Mouse (Mus musculus) limb, embryonic 10.5 days (tissue): ENCODE data around the gene Fli1. TPM values are rescaled to one million over a fixed set of nuclear protein-coding genes. Genes with fewer than 3 reads are reported as not detected.

Source experiments
- DNase-seq: peaks from one replicate; pipeline ENCODE4 v3.0.0-alpha.2; 2017; ENCODE audit warnings: low spot score
- H3K27ac ChIP-seq: fragments of 300-500 bp; sonication (generic); 2 replicates; pipeline ENCODE4 v1.5.1; 2016; ENCODE audit warnings: mild to moderate bottlenecking
- H3K27me3 ChIP-seq: fragments of 300-500 bp; sonication (generic); 2 replicates; pipeline ENCODE4 v1.6.1; 2016; ENCODE audit warnings: low read depth, mild to moderate bottlenecking; ENCODE audit not compliant: poor library complexity, severe bottlenecking
- H3K36me3 ChIP-seq: fragments of 300-500 bp; sonication (generic); 2 replicates; pipeline ENCODE4 v1.6.1; 2016; ENCODE audit warnings: mild to moderate bottlenecking, moderate library complexity
- H3K4me1 ChIP-seq: fragments of 300-500 bp; sonication (generic); 2 replicates; pipeline ENCODE4 v1.6.1; 2016
- H3K4me3 ChIP-seq: fragments of 300-500 bp; sonication (generic); 2 replicates; pipeline ENCODE4 v1.5.1; 2016; ENCODE audit warnings: mild to moderate bottlenecking, moderate library complexity
- H3K9me3 ChIP-seq: fragments of 300-500 bp; sonication (generic); replicated peaks from 2 replicates; pipeline ENCODE4 v1.6.1; 2016; ENCODE audit warnings: mild to moderate bottlenecking
- WGBS: fragments of 180-500 bp; shearing (Covaris S2); methylation state at CpG from one replicate; pipeline ENCODE4 v1.1.7; 2016; 5-methylcytosine and 5-hydroxymethylcytosine counted together
- polyA plus RNA-seq: library from polyadenylated mRNA; unstranded; fragments of >200 nt; fragmentation: Nextera tagmentation; extraction: Ambion mirVana; gene quantifications from 2 replicates; pipeline ENCODE4 v1.2.1, GENCODE M21; 2016

Gene Fli1
- polyA plus RNA-seq, 1 experiment from 2014 or later, result 71.2 TPM

- H3K4me3 ChIP-seq, result no peak overlapping the region
- H3K4me1 ChIP-seq, result peaks cover 1% of the 10 kb centered on the region
- 22% methylated on average over 7 of the region's 7 CpGs for WGBS
- H3K27me3 ChIP-seq, result no peaks in the 10 kb centered on the region
- no peaks in the 10 kb centered on the region for H3K9me3 ChIP-seq
- DNase-seq, result no peak
- H3K36me3 ChIP-seq, result peaks cover 92% of the 10 kb centered on the region
- no peak overlapping the region for H3K27ac ChIP-seq
Measured at GRCm38 (mm10) chr9:32450161-32450560, 92.5 kb downstream of the Fli1 start.

DNA sequence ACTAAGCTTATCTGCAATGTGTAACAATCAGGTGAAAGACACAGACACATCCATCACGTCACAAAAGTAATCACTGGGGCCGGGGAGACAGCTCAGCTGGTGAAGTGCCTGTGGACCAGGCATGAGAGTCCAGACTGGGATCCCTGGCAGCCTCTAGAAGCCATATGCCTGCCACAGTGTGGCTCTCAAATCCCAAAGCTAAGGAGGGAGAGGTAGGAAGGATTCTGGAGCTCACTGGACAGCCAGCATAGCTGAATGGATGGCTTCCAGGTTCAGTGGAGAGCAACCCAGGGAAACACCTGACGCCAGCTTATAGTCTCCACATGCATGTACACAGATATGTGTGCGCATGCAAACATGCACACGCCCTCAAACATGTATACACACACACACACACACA is 93.9 kb downstream of the Fli1 start:
- Histone ChIP-seq H3K27me3 (no peaks in the 10 kb centered on the region), H3K4me3 (no peak overlapping the region), H3K36me3 (peaks cover 85% of the 10 kb centered on the region), H3K9me3 (no peaks in the 10 kb centered on the region), H3K4me1 (peaks cover 15% of the 10 kb centered on the region), H3K27ac (no peak overlapping the region)
- DNase-seq, result no peak
- WGBS, result 80% methylated on average over 5 of the region's 5 CpGs

DNA sequence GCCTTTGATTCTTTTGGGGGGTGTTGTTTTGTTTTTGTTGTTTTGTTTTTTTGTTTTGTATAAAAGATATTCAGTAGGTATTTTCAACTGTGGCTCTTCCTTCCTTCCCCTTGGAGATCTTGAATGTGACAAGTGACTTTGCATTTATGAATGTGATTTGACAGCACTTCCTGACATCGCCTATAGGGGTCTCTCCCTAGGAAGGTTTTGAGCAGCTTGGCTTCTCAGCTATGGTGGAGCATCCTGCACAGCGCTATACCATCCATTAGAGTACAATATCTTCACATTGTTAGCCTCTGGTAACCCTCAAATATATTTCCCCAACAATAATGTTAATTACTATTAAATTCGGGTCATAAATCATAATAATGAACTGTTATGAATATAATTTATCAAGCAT is 96.9 kb downstream of the Fli1 start:
- peaks cover 82% of the 10 kb centered on the region for H3K36me3 ChIP-seq
- no peak for DNase-seq
- 56% methylated on average over 3 of the region's 3 CpGs for WGBS
- H3K9me3 ChIP-seq, result no peaks in the 10 kb centered on the region
- H3K4me1 ChIP-seq, result peaks cover 25% of the 10 kb centered on the region
- no peak overlapping the region for H3K4me3 ChIP-seq
- no peaks in the 10 kb centered on the region for H3K27me3 ChIP-seq
- H3K27ac ChIP-seq, result no peak overlapping the region

DNA sequence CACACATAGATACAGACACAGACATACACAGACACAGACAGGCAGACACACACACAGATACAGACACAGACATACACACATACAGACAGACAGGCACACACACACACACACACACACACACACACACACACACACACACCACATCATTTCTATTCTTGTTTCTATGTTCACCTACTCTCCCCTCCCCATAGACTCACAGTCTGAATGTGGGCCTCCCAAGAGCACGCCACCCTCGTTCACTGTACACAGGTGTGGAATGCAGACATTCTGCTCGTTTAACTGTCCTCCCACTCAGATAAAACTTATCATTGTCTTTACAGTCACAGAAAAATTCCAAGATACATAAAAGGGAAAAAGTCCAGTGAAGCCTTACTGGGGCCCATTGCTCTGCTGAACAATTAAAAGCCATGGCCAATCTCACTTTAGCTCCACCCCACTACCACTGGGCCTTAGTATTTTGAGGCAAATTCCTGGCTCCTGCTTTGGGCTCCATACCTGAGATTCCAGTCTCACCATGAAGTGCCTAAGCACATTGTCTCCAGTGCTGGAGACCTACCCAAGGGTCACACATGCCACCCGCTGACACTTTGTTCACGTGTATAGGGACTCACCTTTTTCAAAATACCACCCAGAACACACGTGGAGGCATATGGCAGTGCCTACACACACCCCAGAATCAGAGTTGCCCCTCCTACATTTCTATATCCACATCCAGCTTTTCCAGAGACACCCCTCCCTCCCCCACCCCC is 98.0 kb downstream of the Fli1 start:
- Histone ChIP-seq H3K27ac (peak overlapping the region; percentile 75), H3K27me3 (no peaks in the 10 kb centered on the region), H3K36me3 (peaks cover 82% of the 10 kb centered on the region), H3K9me3 (no peaks in the 10 kb centered on the region), H3K4me1 (peaks cover 25% of the 10 kb centered on the region), H3K4me3 (no peak overlapping the region)
- WGBS, result 82% methylated on average over 6 of the region's 6 CpGs
- no peak for DNase-seq

DNA sequence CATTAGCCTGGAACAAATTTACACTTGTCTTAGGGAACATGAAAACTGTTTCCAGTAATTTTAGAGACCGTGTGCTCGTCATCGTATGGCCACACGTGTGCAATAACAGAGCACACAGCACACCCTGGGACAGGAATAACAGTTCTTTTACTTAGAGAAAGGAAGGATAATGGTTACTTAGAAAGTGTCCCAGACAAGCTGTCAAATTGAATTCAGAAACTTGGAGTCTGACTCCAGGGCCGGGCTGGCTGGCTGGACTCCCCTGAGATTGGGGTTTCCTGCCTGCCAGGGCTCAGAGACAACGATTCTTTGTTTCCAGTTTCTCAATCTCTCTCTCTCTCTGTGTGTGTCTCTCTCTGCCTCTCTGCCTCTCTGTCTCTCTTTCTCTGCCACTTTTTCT is 98.8 kb downstream of the Fli1 start:
- whole genome bisulfite sequencing, result 54% methylated on average over 6 of the region's 6 CpGs
- H3K27me3 ChIP-seq, result no peaks in the 10 kb centered on the region
- no peak overlapping the region for H3K4me3 ChIP-seq
- peak overlapping the region; percentile 75 for H3K27ac ChIP-seq
- peaks cover 82% of the 10 kb centered on the region for H3K36me3 ChIP-seq
- peak; percentile 49 for DNase-seq
- no peaks in the 10 kb centered on the region for H3K9me3 ChIP-seq
- H3K4me1 ChIP-seq, result peaks cover 25% of the 10 kb centered on the region

DNA sequence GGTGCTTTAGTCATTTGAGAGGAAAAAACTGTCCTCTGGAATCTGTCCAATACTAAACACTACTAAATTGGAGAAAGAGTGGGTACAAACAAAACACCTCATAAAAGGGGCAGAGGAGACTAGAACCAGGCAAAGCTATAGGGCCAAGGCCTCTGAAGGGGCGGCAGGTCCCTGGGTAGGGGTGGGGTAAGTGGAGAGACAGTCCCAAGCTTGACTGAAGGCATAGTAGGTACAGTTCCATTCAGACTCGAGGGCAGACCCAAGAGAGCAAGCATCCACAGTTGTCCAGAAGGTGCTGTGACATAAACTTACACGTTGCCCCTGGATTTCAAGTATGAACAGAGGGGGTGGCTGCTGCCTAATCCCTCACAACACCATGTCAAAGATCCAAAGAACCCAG is 99.5 kb downstream of the Fli1 start:
- Histone ChIP-seq H3K4me1 (peaks cover 25% of the 10 kb centered on the region), H3K27ac (peak overlapping the region; percentile 59), H3K36me3 (peaks cover 82% of the 10 kb centered on the region), H3K9me3 (no peaks in the 10 kb centered on the region), H3K4me3 (no peak overlapping the region), H3K27me3 (no peaks in the 10 kb centered on the region)
- WGBS, result 64% methylated on average over 3 of the region's 3 CpGs
- DNase-seq, result no peak

DNA sequence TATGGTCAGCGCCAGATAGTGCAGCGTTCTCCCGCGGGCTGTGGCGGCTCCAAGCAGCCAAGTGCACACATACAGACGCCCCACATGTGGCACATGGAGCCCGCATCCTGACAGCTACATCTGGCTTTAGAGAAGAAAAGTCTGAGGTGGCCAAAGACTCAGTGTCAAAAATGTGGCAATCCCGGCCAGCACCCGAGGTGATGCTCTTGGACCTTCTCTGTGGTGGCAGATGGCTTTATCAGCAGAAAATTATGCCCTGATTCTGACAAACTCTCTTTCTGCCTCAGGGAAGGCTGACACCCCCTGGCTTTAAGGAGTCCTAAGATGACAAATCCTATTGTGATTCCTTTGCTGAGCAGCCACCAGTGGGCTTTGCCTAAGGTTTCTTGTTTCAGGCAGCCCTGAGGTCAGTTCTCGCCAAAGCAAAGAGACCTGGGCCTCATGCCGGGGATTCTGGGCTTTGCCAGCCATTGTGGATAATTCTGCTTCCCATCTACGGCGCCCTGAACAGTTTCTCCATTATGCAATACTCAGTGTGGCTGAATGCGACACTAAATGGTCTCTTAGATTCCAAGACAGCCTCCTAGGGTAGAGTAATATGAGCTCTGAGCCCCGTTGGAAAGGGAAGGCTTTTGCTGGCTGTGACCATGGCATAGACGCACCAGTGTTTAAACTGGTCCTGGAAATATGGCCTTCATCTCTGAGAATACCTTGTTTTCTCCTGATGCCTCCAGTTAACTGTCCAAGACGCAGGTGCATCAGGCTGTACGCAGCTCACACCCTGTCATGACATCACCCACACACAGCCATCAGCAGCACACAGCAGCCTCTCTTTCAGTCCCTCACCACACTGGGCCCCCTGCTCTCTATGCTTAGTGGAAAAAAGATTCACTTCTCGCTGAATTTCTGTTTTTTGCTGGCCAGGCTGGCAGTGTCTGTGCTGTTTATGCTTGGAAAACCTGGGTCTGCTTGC is 108.1 kb downstream of the Fli1 start:
- peaks cover 96% of the 10 kb centered on the region for H3K36me3 ChIP-seq
- H3K27me3 ChIP-seq, result no peaks in the 10 kb centered on the region
- H3K4me1 ChIP-seq, result 0 out of 2 replicates have a peak, but pooled peaks cover 2% of the 10 kb centered on the region
- no peak for DNase-seq
- H3K9me3 ChIP-seq, result no peaks in the 10 kb centered on the region
- H3K27ac ChIP-seq, result no peak overlapping the region
- 88% methylated on average over 19 of the region's 19 CpGs for WGBS
- H3K4me3 ChIP-seq, result no peak overlapping the region

DNA sequence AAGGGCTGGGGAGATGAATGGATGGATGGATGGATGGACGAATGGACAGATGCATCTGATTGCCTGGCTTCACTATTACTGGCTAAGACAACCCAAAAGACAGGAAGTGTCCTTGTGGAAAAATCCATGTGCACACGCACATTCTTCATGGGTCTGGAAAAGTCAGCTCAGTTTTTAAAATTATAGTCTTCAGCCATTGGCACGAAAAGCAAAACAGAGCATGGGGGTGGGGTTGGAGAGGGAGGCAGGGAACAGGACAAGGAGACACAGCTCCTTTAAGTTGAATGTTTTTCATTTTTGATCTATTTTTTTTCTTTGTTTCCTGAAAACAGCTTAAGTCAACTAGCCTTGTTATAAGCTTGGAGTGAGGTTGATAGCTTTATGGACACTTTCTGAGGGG is 111.6 kb downstream of the Fli1 start:
- 88% methylated on average over 3 of the region's 3 CpGs for WGBS
- H3K27ac ChIP-seq, result no peak overlapping the region
- H3K36me3 ChIP-seq, result peaks cover 97% of the 10 kb centered on the region

GRCm38 (mm10) chr9:32425321-32425720 is 117.3 kb downstream of the Fli1 start:
- Histone ChIP-seq H3K9me3 (no peaks in the 10 kb centered on the region), H3K27me3 (no peaks in the 10 kb centered on the region), H3K4me1 (no peaks in the 10 kb centered on the region), H3K36me3 (peaks cover 92% of the 10 kb centered on the region), H3K4me3 (no peak overlapping the region), H3K27ac (no peak overlapping the region)
- WGBS, result 92% methylated on average over 7 of the region's 7 CpGs
- no peak for DNase-seq

More for the DNA sequence above, 111.6 kb downstream of the Fli1 start:
- Histone ChIP-seq H3K9me3 (no peaks in the 10 kb centered on the region), H3K4me3 (no peak overlapping the region), H3K4me1 (no peaks in the 10 kb centered on the region), H3K27me3 (no peaks in the 10 kb centered on the region)
- DNase-seq, result no peak

GRCm38 (mm10) chr9:32420711-32421110 is 122.0 kb downstream of the Fli1 start:
- Histone ChIP-seq H3K4me3 (no peak overlapping the region), H3K36me3 (peaks cover 60% of the 10 kb centered on the region), H3K9me3 (no peaks in the 10 kb centered on the region)

GRCm38 (mm10) chr9:32417466-32418116 is 125.1 kb downstream of the Fli1 start:
- WGBS, result 58% methylated on average over 8 of the region's 8 CpGs
- Histone ChIP-seq H3K27me3 (no peaks in the 10 kb centered on the region), H3K9me3 (no peaks in the 10 kb centered on the region), H3K36me3 (peaks cover 31% of the 10 kb centered on the region), H3K4me3 (no peak overlapping the region), H3K4me1 (peaks cover 10% of the 10 kb centered on the region), H3K27ac (peak overlapping the region; percentile 65)
- DNase-seq, result no peak

More at GRCm38 (mm10) chr9:32420711-32421110, 122.0 kb downstream of the Fli1 start:
- no peak for DNase-seq
- no peaks in the 10 kb centered on the region for H3K27me3 ChIP-seq
- no peak overlapping the region for H3K27ac ChIP-seq
- peaks cover 10% of the 10 kb centered on the region for H3K4me1 ChIP-seq

GRCm38 (mm10) chr9:32415952-32416351 is 126.7 kb downstream of the Fli1 start:
- 91% methylated on average over 3 of the region's 3 CpGs for WGBS
- no peaks in the 10 kb centered on the region for H3K9me3 ChIP-seq
- no peak for DNase-seq
- H3K36me3 ChIP-seq, result peaks cover 16% of the 10 kb centered on the region
- H3K4me3 ChIP-seq, result no peak overlapping the region
- peaks cover 13% of the 10 kb centered on the region for H3K4me1 ChIP-seq
- H3K27me3 ChIP-seq, result no peaks in the 10 kb centered on the region
- no peak overlapping the region for H3K27ac ChIP-seq
